Mouse (Mus musculus): Measurements from ENCODE around the gene Aacs. TPM values are rescaled to one million over a fixed set of nuclear protein-coding genes. Genes with fewer than 3 reads are reported as not detected.

The Aacs gene
- polyA plus RNA-seq, 1 experiment from 2014 or later, result 37.7 TPM

- Histone ChIP-seq H3K9ac (ENCODE audit: low read depth, low read length) (no peak overlapping the region), H3K4me2 (ENCODE audit: low read depth, low read length) (no peak overlapping the region), H3K36me3 (ENCODE audit: control insufficient read depth, insufficient read depth, low read length) (no peaks in the 10 kb centered on the region), H3K9me3 (ENCODE audit: control insufficient read depth, low read length) (peaks cover 4% of the 10 kb centered on the region; the same call in 1 of the 2 replicates), H3K27me3 (replicated peaks; ENCODE audit: control insufficient read depth, insufficient read depth, low read length) (0 out of 2 replicates have a peak, but pooled peaks cover 3% of the 10 kb centered on the region), H3K4me1 (ENCODE audit: control insufficient read depth, insufficient read depth, low read length) (peaks cover 3% of the 10 kb centered on the region; the same call in 1 of the 2 replicates), H3K4me3 (ENCODE audit: low read depth, low read length) (no peak overlapping the region), H3K27ac (replicated peaks; ENCODE audit: low read depth, low read length) (no peak overlapping the region)
- ATAC-seq (ENCODE audit: low read depth) (no peak), DNase-seq (ENCODE audit: low spot score) (no peak)
- 87% methylated on average over 2 of the region's 2 CpGs for WGBS
These were observed 69.5 kb downstream of the Aacs start for GRCm38 (mm10) chr5:125545090-125545489.

DNA sequence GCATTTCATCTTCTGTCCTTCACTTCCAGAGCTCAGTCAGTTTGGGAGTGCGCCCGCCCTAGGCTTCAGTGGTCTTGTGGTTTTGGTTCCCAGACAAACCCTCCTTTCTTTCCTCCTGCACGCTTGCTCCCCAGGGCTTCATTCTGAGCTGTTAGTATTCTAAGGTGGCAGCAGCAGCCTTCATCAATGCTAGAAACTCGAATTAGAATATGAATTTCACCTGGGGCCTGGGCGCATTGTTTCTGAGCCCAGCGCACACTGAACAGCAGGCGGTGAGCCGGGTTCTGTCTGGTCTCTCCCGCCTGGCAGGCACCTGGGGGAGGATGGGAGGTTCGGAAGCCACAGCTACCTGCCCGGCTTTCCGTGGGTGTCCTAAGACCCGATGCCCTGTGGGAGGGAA is 70.7 kb downstream of the Aacs start:
- Histone ChIP-seq H3K9ac (ENCODE audit: low read depth, low read length) (no peak overlapping the region), H3K4me2 (ENCODE audit: low read depth, low read length) (no peak overlapping the region), H3K36me3 (ENCODE audit: control insufficient read depth, insufficient read depth, low read length) (no peaks in the 10 kb centered on the region), H3K4me3 (ENCODE audit: low read depth, low read length) (no peak overlapping the region), H3K27ac (replicated peaks; ENCODE audit: low read depth, low read length) (no peak overlapping the region), H3K9me3 (ENCODE audit: control insufficient read depth, low read length) (peaks cover 4% of the 10 kb centered on the region; the same call in 1 of the 2 replicates), H3K4me1 (ENCODE audit: control insufficient read depth, insufficient read depth, low read length) (peaks cover 3% of the 10 kb centered on the region; the same call in 1 of the 2 replicates), H3K27me3 (replicated peaks; ENCODE audit: control insufficient read depth, insufficient read depth, low read length) (0 out of 2 replicates have a peak, but pooled peaks cover 3% of the 10 kb centered on the region)
- ATAC-seq (ENCODE audit: low read depth) (no peak), DNase-seq (ENCODE audit: low spot score) (no peak)
- WGBS, result 11% methylated on average over 13 of the region's 13 CpGs

GRCm38 (mm10) chr5:125549750-125550489 is 74.3 kb downstream of the Aacs start:
- Histone ChIP-seq H3K4me2 (ENCODE audit: low read depth, low read length) (no peak overlapping the region), H3K36me3 (ENCODE audit: control insufficient read depth, insufficient read depth, low read length) (no peaks in the 10 kb centered on the region), H3K27ac (replicated peaks; ENCODE audit: low read depth, low read length) (no peak overlapping the region), H3K9ac (ENCODE audit: low read depth, low read length) (no peak overlapping the region), H3K9me3 (ENCODE audit: control insufficient read depth, low read length) (peaks cover 4% of the 10 kb centered on the region; the same call in 1 of the 2 replicates), H3K4me1 (ENCODE audit: control insufficient read depth, insufficient read depth, low read length) (peaks cover 3% of the 10 kb centered on the region; the same call in 1 of the 2 replicates), H3K27me3 (replicated peaks; ENCODE audit: control insufficient read depth, insufficient read depth, low read length) (0 out of 2 replicates have a peak, but pooled peaks cover 3% of the 10 kb centered on the region), H3K4me3 (ENCODE audit: low read depth, low read length) (no peak overlapping the region)
- no peak for ATAC-seq (ENCODE audit: low read depth)
- WGBS, result 8% methylated on average over 11 of the region's 11 CpGs
- no peak for DNase-seq (ENCODE audit: low spot score)

- DNase-seq (ENCODE audit: low spot score), result no peak
- 77% methylated on average over 5 of the region's 5 CpGs for WGBS
- no peak overlapping the region for H3K27ac ChIP-seq (replicated peaks; ENCODE audit: low read depth, low read length)
These were observed 80.1 kb downstream of the Aacs start for GRCm38 (mm10) chr5:125555732-125556131.

DNA sequence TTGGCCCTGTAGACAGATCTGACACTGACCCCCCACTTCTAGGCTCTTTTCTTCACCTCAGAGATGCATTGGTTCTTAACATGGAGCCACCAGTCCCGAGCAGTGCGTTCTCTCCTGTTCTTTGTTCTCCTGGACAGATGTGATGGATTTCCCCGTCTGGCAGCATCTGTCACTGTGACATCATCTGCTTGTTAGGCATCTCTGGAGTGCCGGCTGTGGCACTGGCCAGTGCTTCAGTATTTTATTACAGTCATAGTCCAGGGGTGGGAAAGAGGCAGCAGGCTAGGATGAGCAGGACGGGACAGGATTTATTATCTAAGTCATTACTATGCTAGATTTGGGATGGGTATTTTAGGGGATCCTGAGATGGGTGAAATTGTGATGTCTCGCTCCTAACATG is 87.9 kb downstream of the Aacs start:
- no peak for DNase-seq (ENCODE audit: low spot score)
- WGBS, result 44% methylated on average over 6 of the region's 6 CpGs
- H3K9me3 ChIP-seq (ENCODE audit: control insufficient read depth, low read length), result no peaks in the 10 kb centered on the region
- H3K36me3 ChIP-seq (ENCODE audit: control insufficient read depth, insufficient read depth, low read length), result no peaks in the 10 kb centered on the region
- no peak for ATAC-seq (ENCODE audit: low read depth)
- H3K27ac ChIP-seq (replicated peaks; ENCODE audit: low read depth, low read length), result no peak overlapping the region
- no peaks in the 10 kb centered on the region for H3K27me3 ChIP-seq (replicated peaks; ENCODE audit: control insufficient read depth, insufficient read depth, low read length)
- H3K4me1 ChIP-seq (ENCODE audit: control insufficient read depth, insufficient read depth, low read length), result no peaks in the 10 kb centered on the region
- H3K4me3 ChIP-seq (ENCODE audit: low read depth, low read length), result no peak overlapping the region
- H3K9ac ChIP-seq (ENCODE audit: low read depth, low read length), result no peak overlapping the region
- H3K4me2 ChIP-seq (ENCODE audit: low read depth, low read length), result no peak overlapping the region

More at GRCm38 (mm10) chr5:125555732-125556131, 80.1 kb downstream of the Aacs start:
- Histone ChIP-seq H3K4me1 (ENCODE audit: control insufficient read depth, insufficient read depth, low read length) (no peaks in the 10 kb centered on the region), H3K4me2 (ENCODE audit: low read depth, low read length) (no peak overlapping the region), H3K4me3 (ENCODE audit: low read depth, low read length) (no peak overlapping the region), H3K36me3 (ENCODE audit: control insufficient read depth, insufficient read depth, low read length) (no peaks in the 10 kb centered on the region), H3K9ac (ENCODE audit: low read depth, low read length) (no peak overlapping the region), H3K27me3 (replicated peaks; ENCODE audit: control insufficient read depth, insufficient read depth, low read length) (no peaks in the 10 kb centered on the region), H3K9me3 (ENCODE audit: control insufficient read depth, low read length) (no peaks in the 10 kb centered on the region)
- ATAC-seq (ENCODE audit: low read depth), result no peak

DNA sequence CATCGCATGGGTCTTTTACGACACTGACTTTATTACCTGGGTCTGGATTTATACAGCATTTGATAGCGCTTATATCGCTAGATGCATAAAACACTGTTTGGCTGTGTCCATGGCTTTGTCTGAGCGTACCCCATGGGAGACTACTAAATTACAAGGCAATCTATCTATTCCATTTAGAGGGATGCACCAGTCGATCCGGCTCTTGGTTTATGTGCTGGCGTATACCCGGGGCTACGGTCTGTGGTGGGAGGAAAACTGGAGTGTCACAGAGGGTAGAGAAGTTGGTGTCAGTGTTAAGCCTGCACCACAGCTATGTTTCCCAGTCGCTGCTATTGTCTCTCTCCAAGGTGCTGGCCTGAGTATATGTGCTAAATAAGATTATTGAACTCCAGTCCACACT is 90.1 kb downstream of the Aacs start:
- Histone ChIP-seq H3K4me3 (ENCODE audit: low read depth, low read length) (no peak overlapping the region), H3K9me3 (ENCODE audit: control insufficient read depth, low read length) (no peaks in the 10 kb centered on the region), H3K9ac (ENCODE audit: low read depth, low read length) (no peak overlapping the region), H3K36me3 (ENCODE audit: control insufficient read depth, insufficient read depth, low read length) (no peaks in the 10 kb centered on the region), H3K4me2 (ENCODE audit: low read depth, low read length) (no peak overlapping the region), H3K27me3 (replicated peaks; ENCODE audit: control insufficient read depth, insufficient read depth, low read length) (no peaks in the 10 kb centered on the region), H3K27ac (replicated peaks; ENCODE audit: low read depth, low read length) (no peak overlapping the region), H3K4me1 (ENCODE audit: control insufficient read depth, insufficient read depth, low read length) (no peaks in the 10 kb centered on the region)
- WGBS, result 83% methylated on average over 11 of the region's 11 CpGs
- no peak for ATAC-seq (ENCODE audit: low read depth)
- peak; percentile 24 for DNase-seq (ENCODE audit: low spot score)

Small RNA genes within 50 kb of the gene (microRNA-seq; reads per million reads assigned to microRNA genes)
- not detected for gene Gm27551 (ENCODE audit: borderline number of aligned reads)

Other genes starting within 250 kb of the Aacs start
- 44.4 and 47.9 TPM in 2 replicates for gene Scarb1, start 134.7 kb upstream of the Aacs start, polyA plus RNA-seq (2014; fragmentation: Nextera tagmentation; extraction: Ambion mirVana)
- gene Gm10382, start 86.5 kb upstream of the Aacs start, polyA plus RNA-seq (2014; fragmentation: Nextera tagmentation; extraction: Ambion mirVana), result 0.24 TPM in 1 of 2 replicates, not detected in the other
- 879 and 1,077 TPM in 2 replicates for gene Ubc, start 85.6 kb upstream of the Aacs start, polyA plus RNA-seq (2014; fragmentation: Nextera tagmentation; extraction: Ambion mirVana)
- 4.8 and 5.4 TPM in 2 replicates for gene Dhx37, start 41.7 kb upstream of the Aacs start, polyA plus RNA-seq (2014; fragmentation: Nextera tagmentation; extraction: Ambion mirVana)
- 28.8 and 29.3 TPM in 2 replicates for gene Bri3bp, start 34.2 kb upstream of the Aacs start, polyA plus RNA-seq (2014; fragmentation: Nextera tagmentation; extraction: Ambion mirVana)
- gene Tmem132b, start 56.0 kb downstream of the Aacs start, polyA plus RNA-seq (2014; fragmentation: Nextera tagmentation; extraction: Ambion mirVana), result 0.31 and 0.38 TPM in 2 replicates

Data from embryonic facial prominence, embryonic 14.5 days (tissue).